Mouse (Mus musculus) gastrocnemius, postnatal 25 days (tissue): ENCODE results near the gene Mok. TPM values are rescaled to one million over a fixed set of nuclear protein-coding genes. Genes with fewer than 3 reads are reported as not detected.

Experiments used
- DNase-seq: peaks from one replicate; pipeline ENCODE4 v3.0.0; 2022
- total RNA-seq, 2 experiments: library from RNA; stranded (reverse); gene quantifications; 1 replicate in 1 of 2; 2 replicates in 1 of 2; pipeline ENCODE4 v1.2.3; 2021

The Mok gene
- total RNA-seq, 2 experiments from 2014 or later: not detected

GRCm38 (mm10) chr12:110768562-110768961 lies 72.2 kb downstream of the Mok start:
- no peak for DNase-seq

- no peak for DNase-seq
Measured at GRCm38 (mm10) chr12:110764531-110764930, 76.2 kb downstream of the Mok start.

DNA sequence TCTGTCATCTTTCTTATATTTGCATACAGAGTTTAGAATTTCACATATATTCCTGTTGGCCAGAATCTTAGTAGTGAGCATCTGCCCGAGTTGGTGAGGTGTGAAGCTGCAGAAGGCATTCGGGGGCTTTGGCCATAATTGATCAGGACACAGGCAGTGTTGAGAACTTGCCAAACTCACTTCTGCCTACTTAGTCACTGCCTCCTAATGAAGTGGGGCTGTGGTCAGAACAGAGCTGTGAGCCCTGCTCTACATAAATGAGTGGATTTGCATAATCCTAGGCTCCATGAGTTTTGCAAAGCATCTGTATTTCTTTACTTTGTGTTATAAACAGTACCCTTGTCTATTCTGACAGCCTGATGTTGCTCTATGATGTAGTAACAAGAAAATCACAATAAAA lies 78.4 kb downstream of the Mok start:
- DNase-seq: no peak

GRCm38 (mm10) chr12:110758932-110759331 lies 81.8 kb downstream of the Mok start:
- no peak for DNase-seq

Other genes with a start within 250 kb of the Mok start
- gene Dync1h1, start 239.5 kb downstream of the Mok start, total RNA-seq: 10 to 100 TPM; 63.4 to 65.5 TPM
- gene 1700001K19Rik, start 158.3 kb downstream of the Mok start, total RNA-seq: not detected
- 10 to 100 TPM; 48.5 to 51.3 TPM for gene Hsp90aa1, start 138.2 kb downstream of the Mok start, total RNA-seq
- 10 to 100 TPM; 15.4 to 17.4 TPM for gene Wdr20, start 103.0 kb downstream of the Mok start, total RNA-seq
- gene Zfp839, start 9.3 kb upstream of the Mok start, total RNA-seq: 1 to 10 TPM; 5.0 to 5.4 TPM
- gene Cinp, start 48.2 kb upstream of the Mok start, total RNA-seq: 10 to 100 TPM; 28.4 to 29.1 TPM
- 1 to 10 TPM; 1.9 to 3.1 TPM for gene Tecpr2, start 48.3 kb upstream of the Mok start, total RNA-seq
- gene Ankrd9, start 138.1 kb upstream of the Mok start, total RNA-seq: 100 to 1,000 TPM; 130 to 154 TPM
- 1 to 10 TPM; 7.6 to 8.3 TPM for gene Rcor1, start 198.4 kb upstream of the Mok start, total RNA-seq